Mouse (Mus musculus) midbrain, embryonic 12.5 days (tissue): ENCODE results near the gene Rab44. TPM values are rescaled to one million over a fixed set of nuclear protein-coding genes. Genes with fewer than 3 reads are reported as not detected.
A peak's percentile ranks its signal among the peaks of the same experiment; 100 is the strongest.

Source experiments
- ATAC-seq: fragments of 200-750 bp; cut with Nextera tagmentation; 2 replicates; pipeline ENCODE4 v1.8.0; 2017; ENCODE audit warnings: low read depth, moderate TSS enrichment, moderate library complexity; ENCODE audit not compliant: low FRiP score
- H3K27ac ChIP-seq: fragments of 300-500 bp; sonication (generic); replicated peaks from 2 replicates; pipeline ENCODE4 v1.5.1; 2016; ENCODE audit warnings: mild to moderate bottlenecking
- H3K27me3 ChIP-seq: fragments of 300-500 bp; sonication (generic); 2 replicates; pipeline ENCODE4 v1.6.1; 2016; ENCODE audit warnings: mild to moderate bottlenecking
- H3K36me3 ChIP-seq: fragments of 300-500 bp; sonication (generic); 2 replicates; pipeline ENCODE4 v1.6.1; 2016
- H3K4me1 ChIP-seq: fragments of 300-500 bp; sonication (generic); 2 replicates; pipeline ENCODE4 v1.6.1; 2016
- H3K4me2 ChIP-seq: fragments of 300-500 bp; sonication (generic); replicated peaks from 2 replicates; pipeline ENCODE4 v1.6.1; 2016; ENCODE audit warnings: mild to moderate bottlenecking, moderate library complexity
- H3K4me3 ChIP-seq: fragments of 300-500 bp; sonication (generic); 2 replicates; pipeline ENCODE4 v1.5.1; 2016; ENCODE audit warnings: mild to moderate bottlenecking
- H3K9ac ChIP-seq: fragments of 300-500 bp; sonication (generic); replicated peaks from 2 replicates; pipeline ENCODE4 v1.6.1; 2016; ENCODE audit warnings: mild to moderate bottlenecking, moderate library complexity
- H3K9me3 ChIP-seq: fragments of 300-500 bp; sonication (generic); 2 replicates; pipeline ENCODE4 v1.6.1; 2016; ENCODE audit warnings: mild to moderate bottlenecking
- WGBS: fragments of 180-500 bp; shearing (Covaris S2); methylation state at CpG from one replicate; pipeline ENCODE4 v1.1.7; 2016; 5-methylcytosine and 5-hydroxymethylcytosine counted together
- polyA plus RNA-seq: library from polyadenylated mRNA; unstranded; fragments of >200 nt; fragmentation: Nextera tagmentation; extraction: Ambion mirVana; gene quantifications from 2 replicates; pipeline ENCODE4 v1.2.1, GENCODE M21; 2016

Gene Rab44
- polyA plus RNA-seq, 1 experiment from 2014 or later, result 0.29 TPM

- 80% methylated on average over 8 of the region's 8 CpGs for WGBS
- no peak overlapping the region for H3K27ac ChIP-seq
Observed at GRCm38 (mm10) chr17:29173165-29173564, 59.2 kb downstream of the Rab44 start.

GRCm38 (mm10) chr17:29175693-29176092 lies 61.7 kb downstream of the Rab44 start:
- no peaks in the 10 kb centered on the region for H3K9me3 ChIP-seq
- no peak overlapping the region for H3K4me2 ChIP-seq
- H3K9ac ChIP-seq, result no peak overlapping the region
- H3K27me3 ChIP-seq, result 0 out of 2 replicates have a peak, but pooled peaks cover 4% of the 10 kb centered on the region
- H3K4me3 ChIP-seq, result no peak overlapping the region
- WGBS, result 77% methylated on average over 3 of the region's 3 CpGs
- no peak overlapping the region for H3K27ac ChIP-seq
- no peak for ATAC-seq
- H3K4me1 ChIP-seq, result peaks cover 19% of the 10 kb centered on the region
- no peaks in the 10 kb centered on the region for H3K36me3 ChIP-seq

More at GRCm38 (mm10) chr17:29173165-29173564, 59.2 kb downstream of the Rab44 start:
- H3K9ac ChIP-seq, result no peak overlapping the region
- peaks cover 19% of the 10 kb centered on the region for H3K4me1 ChIP-seq
- H3K4me3 ChIP-seq, result no peak overlapping the region
- 0 out of 2 replicates have a peak, but pooled peaks cover 4% of the 10 kb centered on the region for H3K27me3 ChIP-seq
- no peaks in the 10 kb centered on the region for H3K36me3 ChIP-seq
- no peak overlapping the region for H3K4me2 ChIP-seq
- H3K9me3 ChIP-seq, result no peaks in the 10 kb centered on the region
- no peak for ATAC-seq

- peak overlapping the region; percentile 60 for H3K27ac ChIP-seq
- H3K9me3 ChIP-seq, result no peaks in the 10 kb centered on the region
- ATAC-seq, result peak; percentile 77
- no peak overlapping the region; the same call in 1 of the 2 replicates for H3K4me2 ChIP-seq
- no peak overlapping the region for H3K9ac ChIP-seq
- WGBS, result 13% methylated on average over 9 of the region's 9 CpGs
- no peak overlapping the region for H3K4me3 ChIP-seq
- H3K27me3 ChIP-seq, result 0 out of 2 replicates have a peak, but pooled peaks cover 1% of the 10 kb centered on the region
- no peaks in the 10 kb centered on the region for H3K36me3 ChIP-seq
- peaks cover 15% of the 10 kb centered on the region for H3K4me1 ChIP-seq
Observed at GRCm38 (mm10) chr17:29176391-29177267, 62.7 kb downstream of the Rab44 start.

GRCm38 (mm10) chr17:29178503-29179059 lies 64.6 kb downstream of the Rab44 start:
- no peak for ATAC-seq
- Histone ChIP-seq H3K9me3 (no peaks in the 10 kb centered on the region), H3K27me3 (0 out of 2 replicates have a peak, but pooled peaks cover 5% of the 10 kb centered on the region), H3K9ac (no peak overlapping the region), H3K4me3 (no peak overlapping the region), H3K4me2 (no peak overlapping the region), H3K27ac (no peak overlapping the region), H3K36me3 (no peaks in the 10 kb centered on the region), H3K4me1 (peaks cover 15% of the 10 kb centered on the region)
- WGBS, result 59% methylated on average over 9 of the region's 9 CpGs

- no peaks in the 10 kb centered on the region for H3K36me3 ChIP-seq
- 0 out of 2 replicates have a peak, but pooled peaks cover 6% of the 10 kb centered on the region for H3K27me3 ChIP-seq
- no peak overlapping the region for H3K4me3 ChIP-seq
- no peak overlapping the region for H3K27ac ChIP-seq
- ATAC-seq, result no peak
- H3K4me1 ChIP-seq, result peaks cover 15% of the 10 kb centered on the region
- no peak overlapping the region for H3K4me2 ChIP-seq
- H3K9ac ChIP-seq, result no peak overlapping the region
- 90% methylated on average over 6 of the region's 6 CpGs for WGBS
- no peaks in the 10 kb centered on the region for H3K9me3 ChIP-seq
Observed at GRCm38 (mm10) chr17:29179917-29180316, 66.0 kb downstream of the Rab44 start.

- Histone ChIP-seq H3K27me3 (0 out of 2 replicates have a peak, but pooled peaks cover 6% of the 10 kb centered on the region), H3K4me1 (peaks cover 21% of the 10 kb centered on the region), H3K27ac (no peak overlapping the region), H3K9me3 (no peaks in the 10 kb centered on the region), H3K36me3 (no peaks in the 10 kb centered on the region), H3K4me2 (no peak overlapping the region), H3K4me3 (no peak overlapping the region), H3K9ac (no peak overlapping the region)
- no peak for ATAC-seq
- 85% methylated on average over 4 of the region's 4 CpGs for WGBS
Observed at GRCm38 (mm10) chr17:29180406-29181127, 66.6 kb downstream of the Rab44 start.

GRCm38 (mm10) chr17:29181751-29182150 lies 67.8 kb downstream of the Rab44 start:
- Histone ChIP-seq H3K27me3 (0 out of 2 replicates have a peak, but pooled peaks cover 6% of the 10 kb centered on the region), H3K36me3 (no peaks in the 10 kb centered on the region), H3K4me1 (peaks cover 18% of the 10 kb centered on the region), H3K27ac (no peak overlapping the region), H3K4me3 (no peak overlapping the region), H3K9me3 (no peaks in the 10 kb centered on the region), H3K4me2 (no peak overlapping the region), H3K9ac (no peak overlapping the region)
- no peak for ATAC-seq
- 88% methylated on average over 5 of the region's 5 CpGs for WGBS

- 66% methylated on average over 11 of the region's 11 CpGs for WGBS
- no peak for ATAC-seq
- Histone ChIP-seq H3K36me3 (no peaks in the 10 kb centered on the region), H3K9me3 (no peaks in the 10 kb centered on the region), H3K4me1 (peaks cover 28% of the 10 kb centered on the region), H3K4me2 (no peak overlapping the region), H3K9ac (no peak overlapping the region), H3K27me3 (peaks cover 8% of the 10 kb centered on the region; the same call in 1 of the 2 replicates), H3K27ac (no peak overlapping the region), H3K4me3 (no peak overlapping the region)
Observed at GRCm38 (mm10) chr17:29183162-29183561, 69.2 kb downstream of the Rab44 start.

- H3K4me3 ChIP-seq, result no peak overlapping the region
- H3K36me3 ChIP-seq, result no peaks in the 10 kb centered on the region
- H3K4me2 ChIP-seq, result no peak overlapping the region
- peak overlapping the region; percentile 42; the same call in 1 of the 2 replicates for H3K27ac ChIP-seq
- no peaks in the 10 kb centered on the region for H3K9me3 ChIP-seq
- 28% methylated on average over 6 of the region's 7 CpGs for WGBS
- no peak for ATAC-seq
- H3K9ac ChIP-seq, result no peak overlapping the region
- H3K27me3 ChIP-seq, result peaks cover 18% of the 10 kb centered on the region; the same call in 1 of the 2 replicates
- peaks cover 39% of the 10 kb centered on the region for H3K4me1 ChIP-seq
Observed at GRCm38 (mm10) chr17:29185376-29186046, 71.6 kb downstream of the Rab44 start.

GRCm38 (mm10) chr17:29186989-29187859 lies 73.3 kb downstream of the Rab44 start:
- H3K4me1 ChIP-seq, result peaks cover 39% of the 10 kb centered on the region
- no peak overlapping the region for H3K9ac ChIP-seq
- H3K4me3 ChIP-seq, result no peak overlapping the region
- peaks cover 18% of the 10 kb centered on the region; the same call in 1 of the 2 replicates for H3K27me3 ChIP-seq
- WGBS, result 8% methylated on average over 10 of the region's 10 CpGs
- H3K27ac ChIP-seq, result peak overlapping the region; percentile 54
- no peaks in the 10 kb centered on the region for H3K36me3 ChIP-seq
- H3K9me3 ChIP-seq, result no peaks in the 10 kb centered on the region
- H3K4me2 ChIP-seq, result no peak overlapping the region
- ATAC-seq, result no peak
